Mouse (Mus musculus) neutrophil, adult 5-6 weeks (primary cell): ENCODE data around the gene Sowaha. TPM values are rescaled to one million over a fixed set of nuclear protein-coding genes. Genes with fewer than 3 reads are reported as not detected.
A peak's percentile ranks its signal among the peaks of the same experiment; 100 is the strongest.
"Not testable (repeated sequence)": the region's sequence is repeated elsewhere in the genome, so short reads cannot be mapped to it uniquely, and the experiment has no call there.

ENCODE experiments used
- ATAC-seq: fragments of 151-379, 151-347 bp; 2 replicates; pipeline ENCODE4 v1.8.0; 2017; ENCODE audit warnings: mild to moderate bottlenecking, moderate TSS enrichment; ENCODE audit not compliant: insufficient number of reproducible peaks, poor library complexity, low FRiP score, severe bottlenecking; ENCODE audit errors: extremely low read depth
- total RNA-seq: library from RNA; stranded (forward); fragments of 200-1000 nt; gene quantifications from 2 replicates; pipeline ENCODE4 v1.2.3, GENCODE M21; 2017

Gene Sowaha
- total RNA-seq, 1 experiment from 2014 or later, result not detected

DNA sequence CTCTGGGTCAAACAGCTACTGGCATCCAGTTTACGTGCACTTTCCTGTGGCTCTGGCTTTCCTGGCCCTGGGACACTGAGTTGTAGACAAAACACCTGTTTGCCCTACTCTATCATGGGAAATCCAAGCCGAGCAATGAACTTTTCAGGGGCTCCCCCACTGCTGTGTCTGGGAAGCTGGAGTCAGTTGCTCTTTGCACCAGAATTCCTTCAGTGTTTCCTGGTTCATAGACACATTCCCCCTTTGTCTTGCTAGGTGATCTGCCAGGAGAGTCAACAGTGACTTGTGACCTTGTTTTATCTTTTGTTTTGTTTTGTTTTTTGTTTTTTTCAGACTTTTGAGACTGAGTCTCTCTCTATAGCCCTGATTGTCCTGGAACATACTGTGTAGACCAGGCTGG, 28.7 kb downstream of the Sowaha start:
- no peak for ATAC-seq

DNA sequence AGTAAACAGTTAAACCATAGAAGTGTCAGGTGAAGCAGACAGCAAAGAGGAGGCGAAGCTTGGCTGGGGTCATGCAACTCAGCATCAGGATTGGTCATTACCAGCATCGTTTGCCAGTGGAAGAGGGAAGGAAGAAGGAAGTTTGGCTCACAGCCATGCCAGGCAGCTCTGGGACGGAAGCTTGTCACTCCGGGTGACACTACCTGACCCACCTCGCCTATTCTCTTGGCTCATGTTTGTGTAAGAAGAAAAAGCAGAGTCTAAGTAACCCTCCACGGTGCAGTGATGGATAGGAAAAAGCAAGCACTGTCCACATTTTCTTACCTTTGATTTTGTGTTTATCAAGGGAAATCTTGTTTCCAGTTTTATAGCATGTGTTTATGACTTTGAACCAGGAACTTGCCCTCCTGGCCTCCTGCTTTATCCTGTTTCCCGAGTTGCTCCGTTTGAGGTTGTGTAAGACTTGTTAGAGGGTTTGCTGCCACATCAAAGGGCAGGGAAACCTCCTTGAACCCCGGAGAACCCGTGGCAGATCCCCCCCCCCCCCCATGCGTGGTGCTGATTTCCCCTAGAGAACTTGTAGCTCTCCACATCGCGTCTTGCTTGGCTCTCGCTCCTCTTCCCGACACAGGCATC, 29.9 kb downstream of the Sowaha start:
- no peak for ATAC-seq

DNA sequence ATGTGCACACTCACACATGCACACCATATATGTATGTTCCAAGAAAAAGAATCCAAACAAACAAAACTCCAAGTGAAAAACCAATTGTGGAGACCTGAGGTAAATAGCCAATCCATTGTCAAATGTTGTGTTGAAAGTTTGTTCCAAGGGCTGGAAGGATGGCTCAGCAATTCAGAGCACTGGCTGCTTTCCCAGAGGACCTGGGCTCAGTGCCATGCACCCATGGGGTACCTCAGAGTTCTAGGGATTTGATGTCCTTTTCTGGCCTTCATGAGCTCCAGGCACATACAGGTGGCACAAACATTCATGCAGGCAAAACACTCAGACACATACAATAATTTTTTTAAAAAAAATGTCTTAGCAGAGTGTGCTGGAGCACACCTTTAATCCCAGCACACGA, 31.5 kb downstream of the Sowaha start:
- no peak for ATAC-seq

GRCm38 (mm10) chr11:53447996-53448395, 32.1 kb downstream of the Sowaha start:
- no peak for ATAC-seq

DNA sequence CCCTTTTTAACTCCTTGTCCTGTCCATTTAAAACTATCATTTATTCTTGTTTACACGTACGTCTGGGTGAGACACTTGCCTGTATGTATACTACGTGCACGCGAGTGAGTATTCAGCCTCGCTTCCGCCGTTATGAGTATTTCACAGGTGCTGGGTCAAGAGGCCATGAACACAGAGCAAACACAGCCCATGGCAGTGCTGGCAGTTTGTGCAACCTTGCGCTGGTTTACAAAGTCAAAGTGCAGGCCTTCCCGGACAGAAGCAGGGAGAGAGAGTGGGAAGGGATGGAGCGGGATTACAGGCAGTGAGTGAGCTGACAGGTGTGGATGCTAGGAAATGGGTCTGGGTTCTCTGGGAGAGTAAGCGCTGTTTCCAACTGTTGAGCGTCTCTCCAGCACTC, 33.9 kb downstream of the Sowaha start:
- ATAC-seq, result no peak

GRCm38 (mm10) chr11:53445562-53445961, 34.5 kb downstream of the Sowaha start:
- no peak for ATAC-seq

DNA sequence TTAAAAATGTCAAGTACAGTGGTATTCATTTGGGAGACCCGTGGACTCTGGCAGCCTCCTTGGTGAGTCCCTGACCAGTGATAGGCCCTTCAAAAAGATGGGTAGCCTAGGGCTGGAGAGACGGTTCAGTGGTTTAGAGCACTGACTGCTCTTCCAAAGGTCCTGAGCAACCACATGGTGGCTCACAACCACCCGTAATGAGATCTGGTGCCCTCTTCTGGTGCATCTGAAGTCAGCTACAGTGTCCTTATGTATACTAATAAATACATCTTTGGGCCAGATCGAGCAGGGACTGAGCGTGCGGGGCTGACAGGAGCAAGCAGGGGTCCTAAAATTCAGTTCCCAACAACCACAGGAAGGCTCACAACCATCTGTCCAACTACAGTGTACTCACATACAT, 36.2 kb downstream of the Sowaha start:
- ATAC-seq, result no peak

GRCm38 (mm10) chr11:53441921-53442320, 38.2 kb downstream of the Sowaha start:
- no peak for ATAC-seq

DNA sequence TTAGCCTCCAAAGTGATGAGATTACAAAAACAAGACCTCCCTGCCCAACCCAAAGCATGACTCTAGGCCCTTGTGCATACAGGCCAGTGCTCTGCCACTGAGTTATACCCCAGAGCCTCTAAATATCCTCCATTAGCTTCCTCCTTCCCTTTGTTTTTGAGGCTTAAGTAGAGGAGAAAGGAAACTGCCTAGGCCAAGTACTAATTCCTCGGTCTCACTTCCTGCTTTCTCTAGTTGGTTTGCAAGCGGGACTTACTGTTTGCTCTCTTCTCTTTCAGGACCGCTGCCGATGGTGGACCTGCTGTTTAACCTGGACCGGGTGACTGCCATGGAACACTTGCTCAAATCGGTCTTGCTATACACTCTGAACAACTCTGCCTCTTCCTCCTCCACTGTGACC, 43.7 kb downstream of the Sowaha start:
- no peak for ATAC-seq

GRCm38 (mm10) chr11:53435504-53435903, 44.6 kb downstream of the Sowaha start:
- no peak for ATAC-seq

DNA sequence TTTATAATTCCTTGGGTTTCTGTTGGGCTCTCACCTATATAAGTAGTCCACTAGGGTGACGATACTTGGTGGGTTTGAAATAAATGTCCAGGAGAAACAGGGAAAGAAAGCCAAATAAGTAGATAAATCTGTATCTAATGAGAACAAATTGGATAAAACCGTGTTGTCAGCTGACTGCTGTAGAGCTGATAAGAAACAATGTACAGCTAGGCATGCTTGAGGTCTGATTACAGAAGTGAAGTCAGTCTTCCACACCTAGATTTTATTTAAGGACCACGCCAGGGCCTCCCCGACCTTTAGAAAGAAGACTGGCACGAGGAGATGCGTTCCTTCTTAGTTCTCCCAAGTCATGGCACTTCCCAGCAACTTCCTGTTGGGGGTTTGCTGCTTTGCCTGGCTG, 47.0 kb downstream of the Sowaha start:
- ATAC-seq, result no peak

- ATAC-seq, result no peak
Observed at GRCm38 (mm10) chr11:53431347-53432056, 48.6 kb downstream of the Sowaha start.

DNA sequence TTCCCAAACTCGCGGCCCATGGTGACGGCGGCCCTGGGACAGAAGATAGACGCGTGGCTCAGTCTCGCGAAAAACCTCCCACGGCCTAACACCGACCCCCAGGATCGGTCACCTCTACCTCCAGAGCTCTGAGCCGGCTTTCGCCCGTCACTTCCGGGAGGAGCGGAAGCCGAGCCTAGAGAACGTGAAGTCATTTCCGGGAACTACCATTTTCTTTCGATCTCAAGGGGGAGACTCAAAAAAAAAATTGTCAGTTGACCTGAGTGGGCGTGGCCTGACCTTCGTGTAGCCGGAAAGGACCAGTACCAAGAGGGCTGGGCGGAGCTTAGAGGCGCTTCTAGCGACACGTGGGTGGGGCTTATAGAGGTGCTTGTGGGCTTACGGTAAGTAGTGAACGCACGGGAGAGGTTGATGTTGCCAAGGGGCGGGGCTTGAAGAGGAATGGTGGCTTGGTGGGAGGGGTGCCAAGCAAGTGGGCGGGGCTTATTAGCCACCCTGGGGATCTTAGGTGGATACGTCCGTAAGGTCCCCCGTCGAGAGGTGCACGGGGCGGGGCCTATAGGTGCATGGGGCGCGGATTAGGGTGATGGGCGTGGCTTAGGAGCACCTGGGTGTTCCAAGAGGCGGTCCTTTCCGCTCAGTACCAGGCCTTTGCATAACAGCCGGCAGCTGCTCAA, 49.3 kb downstream of the Sowaha start, which contains the start of the genes Uqcrq and Gdf9:
Gene Uqcrq (minus strand): TSS at position 162 of the 677 bp plus-strand sequence.
Gene Gdf9 (plus strand): TSS at position 354 of the 677 bp plus-strand sequence.
- peak; percentile 88 for ATAC-seq

DNA sequence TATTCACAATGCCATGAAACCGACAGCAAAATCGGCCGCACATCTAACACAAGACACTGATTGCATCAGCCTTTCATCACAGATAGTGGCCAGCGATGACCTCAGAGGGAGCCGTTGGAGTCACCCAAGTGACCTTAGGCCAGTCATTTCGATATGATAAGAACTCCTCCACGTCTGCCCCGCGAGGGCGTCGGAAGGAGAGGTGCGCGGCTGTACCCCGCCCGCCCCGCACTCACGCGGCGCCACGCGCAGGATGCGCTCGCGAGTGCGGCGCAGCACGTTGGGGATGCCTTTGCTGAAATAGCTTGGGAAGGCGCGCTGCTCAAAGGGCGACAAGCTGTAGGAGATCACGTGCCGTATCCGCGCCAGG, 49.8 kb downstream of the Sowaha start:
- ATAC-seq, result 0 out of 2 replicates have a peak, but pooled peaks have one; percentile 0

DNA sequence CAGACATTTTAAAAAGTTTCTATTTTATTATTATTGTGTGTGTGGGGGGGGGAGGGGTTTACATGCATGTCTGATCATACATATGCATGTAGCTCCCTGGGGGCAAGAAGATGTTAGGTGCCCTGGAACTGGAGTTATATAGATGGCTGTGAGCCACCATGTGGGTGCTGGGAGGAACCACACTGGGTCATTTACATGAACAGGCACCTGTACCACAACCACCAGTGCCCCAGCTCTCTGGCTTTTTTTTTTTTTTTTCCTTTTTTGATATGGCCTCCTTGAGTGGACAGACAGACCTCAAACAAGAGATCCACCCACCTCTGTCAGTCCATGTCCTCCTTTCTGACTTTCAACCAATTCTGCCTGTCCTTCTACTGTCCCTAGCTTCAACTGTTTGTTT, 50.9 kb downstream of the Sowaha start:
- ATAC-seq, result no peak

GRCm38 (mm10) chr11:53428716-53429057, 51.4 kb downstream of the Sowaha start:
- ATAC-seq, result no peak

DNA sequence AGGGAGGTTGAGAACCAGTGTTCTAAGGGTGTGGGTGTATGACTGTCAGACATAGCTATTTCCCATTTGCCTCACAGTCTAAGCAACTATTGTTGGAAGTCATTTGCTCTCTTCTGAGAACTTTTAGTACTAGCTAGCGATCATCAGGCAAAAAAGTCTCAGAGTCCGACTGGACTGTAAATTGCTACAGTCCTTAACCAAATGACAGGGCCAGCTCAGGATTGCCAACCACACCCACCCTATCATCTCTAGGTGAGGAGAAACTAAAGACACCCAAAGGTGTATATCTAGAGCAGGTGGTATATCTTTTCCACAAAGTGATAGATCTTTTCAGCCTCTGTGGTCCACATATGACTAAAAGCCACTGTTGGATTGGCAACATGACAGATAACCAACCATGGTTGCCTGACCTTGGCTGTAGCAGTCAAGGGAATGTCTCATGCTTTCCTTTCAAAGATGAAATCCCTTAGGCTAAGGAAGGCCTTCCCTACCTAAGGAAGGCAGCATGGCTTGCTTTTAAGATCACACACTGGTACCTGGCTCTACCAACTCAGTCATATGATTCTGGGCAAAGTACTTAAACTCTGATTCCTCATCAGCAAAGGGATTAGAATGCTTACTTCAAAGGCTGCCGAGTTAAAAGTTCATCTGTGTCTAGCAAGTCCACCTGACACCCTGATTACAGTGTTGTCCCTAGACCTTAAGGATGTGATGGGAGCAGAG, 51.9 kb downstream of the Sowaha start:
- ATAC-seq, result no peak

- ATAC-seq, result not testable (repeated sequence)
Observed at GRCm38 (mm10) chr11:53426914-53427313, 53.2 kb downstream of the Sowaha start.
